Comparison of ENCODE assay signal across 8 mouse cellular contexts in genomic region chr2:29802075-29802826, GRCm38 (mm10). TPM values are rescaled to one million over a fixed set of nuclear protein-coding genes. Genes with fewer than 3 reads are reported as not detected.
DNase-seq lines count a peak whose midpoint lies in the region; ATAC-seq lines count a peak whose summit lies in the region.

Gene Slc27a4 (plus strand): TSS chr2:29802634.

- H3K4me2 ChIP-seq in heart, embryonic 12.5 days, result peak within 1 kb of the TSS; percentile 95
- peak within 1 kb of the TSS; percentile 98 for H3K4me2 ChIP-seq in liver, embryonic 12.5 days
- H3K4me2 ChIP-seq in stomach, embryonic 15.5 days, result peak within 1 kb of the TSS; percentile 81

- H3K36me3 ChIP-seq in heart, embryonic 12.5 days, result peaks cover 35% of the 10 kb centered on the region
- peaks cover 20% of the 10 kb centered on the region for H3K36me3 ChIP-seq in liver, embryonic 12.5 days
- H3K36me3 ChIP-seq in stomach, embryonic 15.5 days, result peaks cover 20% of the 10 kb centered on the region

- H3K9me3 ChIP-seq in heart, embryonic 12.5 days (replicated peaks), result no peaks in the 10 kb centered on the region
- H3K9me3 ChIP-seq in liver, embryonic 12.5 days (replicated peaks), result no peaks in the 10 kb centered on the region
- no peaks in the 10 kb centered on the region for H3K9me3 ChIP-seq in stomach, embryonic 15.5 days

- H3K27me3 ChIP-seq in heart, embryonic 12.5 days (replicated peaks), result 0 out of 2 replicates have a peak, but pooled peaks cover 11% of the 10 kb centered on the region
- H3K27me3 ChIP-seq in liver, embryonic 12.5 days (replicated peaks), result peaks cover 47% of the 10 kb centered on the region
- no peaks in the 10 kb centered on the region for H3K27me3 ChIP-seq in stomach, embryonic 15.5 days (replicated peaks)

- H3K4me1 ChIP-seq in heart, embryonic 12.5 days (replicated peaks), result peaks cover 10% of the 10 kb centered on the region
- H3K4me1 ChIP-seq in liver, embryonic 12.5 days, result peaks cover 12% of the 10 kb centered on the region
- peaks cover 9% of the 10 kb centered on the region; the same call in 1 of the 2 replicates for H3K4me1 ChIP-seq in stomach, embryonic 15.5 days

- DNase-seq in CD4-positive helper T cell, adult 2 months (ENCODE audit: low read depth, low spot score), result peak; percentile 91
- peak; percentile 75 for DNase-seq in brain, embryonic 18.5 days (ENCODE audit: low read depth, low spot score)
- DNase-seq in kidney, postnatal 10 days, result peak; percentile 99
- DNase-seq in natural killer cell, adult 2 months (ENCODE audit: low spot score in 2 of 2), result peak; percentile 88 to 90

- H3K9ac ChIP-seq in heart, embryonic 12.5 days, result peak within 1 kb of the TSS; percentile 93
- peak within 1 kb of the TSS; percentile 82 for H3K9ac ChIP-seq in liver, embryonic 12.5 days
- peak within 1 kb of the TSS; percentile 83 for H3K9ac ChIP-seq in stomach, embryonic 15.5 days

- 4% methylated on average over 26 of the region's 28 CpGs for WGBS in heart, embryonic 12.5 days
- 4% methylated on average over 28 of the region's 28 CpGs for WGBS in liver, embryonic 12.5 days (ENCODE audit: insufficient replicate concordance)
- WGBS in stomach, embryonic 15.5 days, result 5% methylated on average over 28 of the region's 28 CpGs

- peak; percentile 96 for ATAC-seq in erythroid progenitor cell, adult 5-6 weeks (replicated peaks; ENCODE audit: low FRiP score, poor library complexity, severe bottlenecking)
- ATAC-seq in heart, embryonic 12.5 days (ENCODE audit: insufficient number of reproducible peaks, low FRiP score), result peak; percentile 97
- peak; percentile 98 for ATAC-seq in liver, embryonic 12.5 days
- peak; percentile 98 for ATAC-seq in stomach, embryonic 15.5 days (ENCODE audit: insufficient read depth, low FRiP score, low read depth)

- H3K27ac ChIP-seq in heart, embryonic 12.5 days (ENCODE audit: poor library complexity, severe bottlenecking), result peak within 1 kb of the TSS; percentile 61; the same call in 1 of the 2 replicates
- H3K27ac ChIP-seq in liver, embryonic 12.5 days, result 0 out of 2 replicates have a peak within 1 kb of the TSS, but pooled peaks have one; percentile 27
- peak within 1 kb of the TSS; percentile 81 for H3K27ac ChIP-seq in stomach, embryonic 15.5 days

- H3K4me3 ChIP-seq in heart, embryonic 12.5 days, result peak within 1 kb of the TSS; percentile 93
- H3K4me3 ChIP-seq in liver, embryonic 12.5 days, result peak within 1 kb of the TSS; percentile 69
- peak within 1 kb of the TSS; percentile 86 for H3K4me3 ChIP-seq in stomach, embryonic 15.5 days (replicated peaks)

RNA-seq across cellular contexts. Expression of gene Slc27a4, which starts in this region (rescaled TPM):
- 2.5 and 4.6 TPM in 2 replicates for total RNA-seq in erythroid progenitor cell, adult 5-6 weeks (2015; ENCODE audit: low replicate concordance)
- 1.4 and 2.0 TPM in 2 replicates for total RNA-seq in erythroid progenitor cell, adult 5-6 weeks (2017; ENCODE audit: low replicate concordance)
- polyA plus RNA-seq in heart, embryonic 12.5 days (2016; fragmentation: Nextera tagmentation; extraction: Ambion mirVana), result 10.9 and 11.0 TPM in 2 replicates
- 3.9 and 4.3 TPM in 2 replicates for polyA plus RNA-seq in liver, embryonic 12.5 days (2016; fragmentation: Nextera tagmentation; extraction: Ambion mirVana)
- 19.7 and 21.3 TPM in 2 replicates for polyA plus RNA-seq in stomach, embryonic 15.5 days (2015; fragmentation: Nextera tagmentation; extraction: Ambion mirVana)

Comparison
In these comparisons a context has a peak if more than half of its experiments do, and no peak if none do; other contexts are left out.
1. Peak in every context shown above with its lines: DNase-seq, ATAC-seq, H3K4me3 ChIP-seq and H3K27ac ChIP-seq.
2. H3K27ac ChIP-seq: peak in every context shown above with its lines; median percentile 81 in stomach, embryonic 15.5 days; 61 in heart, embryonic 12.5 days; 27 in liver, embryonic 12.5 days.